Mouse (Mus musculus): ENCODE measurements around the gene Dst. TPM values are rescaled to one million over a fixed set of nuclear protein-coding genes. Genes with fewer than 3 reads are reported as not detected.

The Dst gene
- polyA plus RNA-seq, 1 experiment from 2014 or later: 26.9 TPM

DNA sequence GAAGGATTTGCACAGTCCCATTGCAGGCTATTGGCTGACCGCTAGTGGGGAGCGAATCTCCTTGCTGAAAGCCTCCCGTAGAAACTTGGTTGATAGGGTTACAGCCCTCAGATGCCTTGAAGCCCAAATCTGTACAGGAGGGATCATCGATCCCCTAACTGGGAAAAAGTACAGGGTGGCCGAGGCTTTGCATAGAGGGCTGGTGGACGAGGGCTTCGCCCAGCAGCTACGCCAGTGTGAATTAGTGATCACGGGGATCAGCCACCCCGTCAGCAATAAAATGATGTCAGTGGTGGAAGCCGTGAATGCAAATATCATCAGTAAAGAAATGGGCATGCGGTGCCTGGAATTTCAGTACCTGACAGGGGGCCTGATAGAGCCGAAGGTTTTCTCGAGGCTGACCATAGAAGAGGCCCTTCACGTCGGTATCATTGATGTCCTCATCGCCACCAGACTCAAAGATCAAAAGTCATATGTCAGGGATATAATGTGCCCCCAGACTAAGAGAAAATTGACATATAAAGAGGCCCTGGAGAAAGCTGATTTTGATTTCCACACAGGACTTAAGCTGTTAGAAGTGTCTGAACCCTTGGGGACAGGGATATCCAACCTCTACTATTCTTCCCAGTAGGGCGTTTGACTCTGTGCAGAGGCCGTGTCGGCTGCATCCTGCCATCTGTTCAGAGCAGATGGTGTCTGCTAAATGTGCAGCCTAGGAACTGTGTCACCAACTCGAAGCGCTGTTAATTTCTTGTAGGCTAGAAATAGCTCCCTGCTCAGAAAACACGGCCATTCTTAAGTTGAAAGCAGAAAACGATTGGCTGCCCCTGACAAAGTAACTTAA lies 274.6 kb downstream of the Dst start:
- ATAC-seq (replicated peaks; ENCODE audit: insufficient number of reproducible peaks, low FRiP score, low TSS enrichment): no peak
- Histone ChIP-seq H3K27ac (ENCODE audit: low read depth, low read length) (no peak overlapping the region), H3K9me3 (replicated peaks; ENCODE audit: control insufficient read depth, low read length) (no peaks in the 10 kb centered on the region), H3K4me1 (ENCODE audit: control insufficient read depth, insufficient read depth, low read length) (no peaks in the 10 kb centered on the region), H3K9ac (ENCODE audit: low read depth, low read length) (no peak overlapping the region), H3K4me2 (no peak overlapping the region), H3K4me3 (ENCODE audit: low read depth, low read length) (no peak overlapping the region), H3K36me3 (ENCODE audit: control insufficient read depth, insufficient read depth, low read length) (peaks cover 14% of the 10 kb centered on the region), H3K27me3 (ENCODE audit: control insufficient read depth, insufficient read depth, low read length) (no peaks in the 10 kb centered on the region)
- WGBS (ENCODE audit: insufficient replicate concordance): 84% methylated on average over 24 of the region's 24 CpGs

DNA sequence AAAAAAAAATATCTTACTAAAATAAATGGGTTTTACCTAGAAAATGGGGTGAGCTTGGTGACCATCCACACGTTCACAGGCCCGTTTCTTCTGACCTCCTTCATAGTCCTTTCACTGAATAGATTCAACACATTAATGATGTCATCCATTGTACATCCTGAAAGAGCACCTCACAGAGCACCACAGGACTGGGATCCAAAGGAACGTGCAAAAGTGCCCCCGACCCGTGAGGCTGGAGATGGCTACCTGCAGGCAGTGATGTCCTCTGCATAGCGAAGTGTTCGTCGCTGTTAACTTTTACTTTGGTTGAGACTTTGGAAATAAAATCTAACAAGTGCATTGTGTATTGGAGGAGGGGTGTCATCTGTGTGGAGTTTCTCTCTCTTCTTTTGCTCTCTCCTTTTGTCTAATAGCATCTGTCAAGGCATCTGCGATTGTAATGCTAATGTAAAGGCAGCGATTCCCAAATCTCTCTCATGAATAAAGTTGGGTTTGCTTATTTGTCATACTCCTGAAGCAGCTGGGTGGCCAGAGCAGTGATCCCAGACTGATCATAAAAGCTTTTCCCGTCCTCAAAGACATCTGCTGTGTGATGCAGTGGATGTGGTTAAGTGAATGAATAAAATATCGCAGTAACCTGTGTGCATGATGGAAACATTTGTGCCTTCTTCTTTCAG lies 275.4 kb downstream of the Dst start:
- peaks cover 6% of the 10 kb centered on the region for H3K36me3 ChIP-seq (ENCODE audit: control insufficient read depth, insufficient read depth, low read length)
- H3K4me3 ChIP-seq (ENCODE audit: low read depth, low read length): no peak overlapping the region
- ATAC-seq (replicated peaks; ENCODE audit: insufficient number of reproducible peaks, low FRiP score, low TSS enrichment): no peak
- no peak overlapping the region for H3K4me2 ChIP-seq
- H3K4me1 ChIP-seq (ENCODE audit: control insufficient read depth, insufficient read depth, low read length): no peaks in the 10 kb centered on the region
- no peak overlapping the region for H3K9ac ChIP-seq (ENCODE audit: low read depth, low read length)
- no peaks in the 10 kb centered on the region for H3K27me3 ChIP-seq (ENCODE audit: control insufficient read depth, insufficient read depth, low read length)
- H3K27ac ChIP-seq (ENCODE audit: low read depth, low read length): no peak overlapping the region
- no peaks in the 10 kb centered on the region for H3K9me3 ChIP-seq (replicated peaks; ENCODE audit: control insufficient read depth, low read length)
- WGBS (ENCODE audit: insufficient replicate concordance): 88% methylated on average over 12 of the region's 12 CpGs

- Histone ChIP-seq H3K4me3 (ENCODE audit: low read depth, low read length) (no peak overlapping the region), H3K27ac (ENCODE audit: low read depth, low read length) (no peak overlapping the region), H3K9me3 (replicated peaks; ENCODE audit: control insufficient read depth, low read length) (no peaks in the 10 kb centered on the region), H3K9ac (ENCODE audit: low read depth, low read length) (no peak overlapping the region), H3K36me3 (ENCODE audit: control insufficient read depth, insufficient read depth, low read length) (peaks cover 3% of the 10 kb centered on the region), H3K4me1 (ENCODE audit: control insufficient read depth, insufficient read depth, low read length) (no peaks in the 10 kb centered on the region), H3K4me2 (no peak overlapping the region), H3K27me3 (ENCODE audit: control insufficient read depth, insufficient read depth, low read length) (no peaks in the 10 kb centered on the region)
- 38% methylated on average over 6 of the region's 6 CpGs for WGBS (ENCODE audit: insufficient replicate concordance)
- ATAC-seq (replicated peaks; ENCODE audit: insufficient number of reproducible peaks, low FRiP score, low TSS enrichment): no peak
These were observed 276.2 kb downstream of the Dst start for GRCm38 (mm10) chr1:34184266-34184665.

- WGBS (ENCODE audit: insufficient replicate concordance): 84% methylated on average over 6 of the region's 6 CpGs
- Histone ChIP-seq H3K4me3 (ENCODE audit: low read depth, low read length) (no peak overlapping the region), H3K27me3 (ENCODE audit: control insufficient read depth, insufficient read depth, low read length) (no peaks in the 10 kb centered on the region), H3K4me1 (ENCODE audit: control insufficient read depth, insufficient read depth, low read length) (no peaks in the 10 kb centered on the region), H3K4me2 (no peak overlapping the region), H3K36me3 (ENCODE audit: control insufficient read depth, insufficient read depth, low read length) (no peaks in the 10 kb centered on the region; the same call in 1 of the 2 replicates), H3K9ac (ENCODE audit: low read depth, low read length) (no peak overlapping the region), H3K9me3 (replicated peaks; ENCODE audit: control insufficient read depth, low read length) (no peaks in the 10 kb centered on the region), H3K27ac (ENCODE audit: low read depth, low read length) (no peak overlapping the region)
- ATAC-seq (replicated peaks; ENCODE audit: insufficient number of reproducible peaks, low FRiP score, low TSS enrichment): no peak
These were observed 278.0 kb downstream of the Dst start for GRCm38 (mm10) chr1:34186033-34186432.

- Histone ChIP-seq H3K9ac (ENCODE audit: low read depth, low read length) (no peak overlapping the region), H3K9me3 (replicated peaks; ENCODE audit: control insufficient read depth, low read length) (no peaks in the 10 kb centered on the region), H3K4me2 (no peak overlapping the region), H3K36me3 (ENCODE audit: control insufficient read depth, insufficient read depth, low read length) (peaks cover 4% of the 10 kb centered on the region), H3K27ac (ENCODE audit: low read depth, low read length) (no peak overlapping the region), H3K4me1 (ENCODE audit: control insufficient read depth, insufficient read depth, low read length) (no peaks in the 10 kb centered on the region), H3K4me3 (ENCODE audit: low read depth, low read length) (no peak overlapping the region), H3K27me3 (ENCODE audit: control insufficient read depth, insufficient read depth, low read length) (no peaks in the 10 kb centered on the region)
- no peak for ATAC-seq (replicated peaks; ENCODE audit: insufficient number of reproducible peaks, low FRiP score, low TSS enrichment)
- WGBS (ENCODE audit: insufficient replicate concordance): 55% methylated on average over 5 of the region's 5 CpGs
These were observed 279.5 kb downstream of the Dst start for GRCm38 (mm10) chr1:34187501-34187900.

DNA sequence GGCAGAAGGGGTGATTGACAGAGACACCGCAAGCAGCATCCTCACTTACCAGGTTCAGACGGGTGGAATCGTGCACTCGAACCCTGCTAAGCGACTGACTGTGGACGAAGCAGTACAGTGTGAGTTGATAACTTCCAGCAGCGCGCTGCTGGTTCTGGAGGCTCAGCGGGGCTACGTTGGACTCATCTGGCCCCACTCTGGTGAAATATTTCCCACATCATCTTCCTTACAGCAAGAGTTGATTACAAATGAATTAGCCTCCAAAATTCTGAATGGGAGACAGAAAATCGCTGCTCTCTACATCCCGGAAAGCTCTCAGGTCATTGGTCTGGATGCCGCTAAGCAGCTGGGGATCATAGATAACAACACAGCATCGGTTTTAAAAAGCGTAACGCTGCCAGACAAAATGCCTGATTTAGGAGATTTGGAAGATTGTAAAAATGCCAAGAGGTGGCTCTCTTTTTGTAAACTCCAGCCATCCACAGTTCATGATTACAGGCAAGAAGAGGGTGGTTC lies 280.8 kb downstream of the Dst start:
- H3K27me3 ChIP-seq (ENCODE audit: control insufficient read depth, insufficient read depth, low read length): no peaks in the 10 kb centered on the region
- H3K4me1 ChIP-seq (ENCODE audit: control insufficient read depth, insufficient read depth, low read length): no peaks in the 10 kb centered on the region
- no peak overlapping the region for H3K27ac ChIP-seq (ENCODE audit: low read depth, low read length)
- WGBS (ENCODE audit: insufficient replicate concordance): 85% methylated on average over 16 of the region's 16 CpGs
- H3K9ac ChIP-seq (ENCODE audit: low read depth, low read length): no peak overlapping the region
- no peak overlapping the region for H3K4me2 ChIP-seq
- peaks cover 7% of the 10 kb centered on the region for H3K36me3 ChIP-seq (ENCODE audit: control insufficient read depth, insufficient read depth, low read length)
- no peak for ATAC-seq (replicated peaks; ENCODE audit: insufficient number of reproducible peaks, low FRiP score, low TSS enrichment)
- no peak overlapping the region for H3K4me3 ChIP-seq (ENCODE audit: low read depth, low read length)
- H3K9me3 ChIP-seq (replicated peaks; ENCODE audit: control insufficient read depth, low read length): no peaks in the 10 kb centered on the region

DNA sequence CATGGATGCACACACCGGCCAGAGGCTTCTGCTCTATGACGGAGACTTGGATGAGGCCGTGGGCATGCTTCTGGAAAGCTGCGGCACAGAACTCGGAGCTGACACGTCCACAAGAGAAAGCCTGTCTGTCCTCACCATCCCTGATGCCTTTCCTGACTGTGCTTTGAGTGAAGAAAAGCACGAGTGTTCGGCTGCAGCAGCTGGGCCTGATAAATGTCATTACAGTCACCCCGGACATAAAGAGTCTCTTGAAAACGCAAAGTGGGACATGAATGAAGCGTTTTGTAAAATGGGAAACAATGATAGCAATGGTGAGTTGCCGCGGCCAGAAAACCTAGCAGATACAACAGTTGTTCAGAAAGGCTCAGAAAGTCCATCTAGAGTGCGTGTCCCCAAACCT lies 281.3 kb downstream of the Dst start:
- Histone ChIP-seq H3K27ac (ENCODE audit: low read depth, low read length) (no peak overlapping the region), H3K9ac (ENCODE audit: low read depth, low read length) (no peak overlapping the region), H3K4me3 (ENCODE audit: low read depth, low read length) (no peak overlapping the region), H3K4me2 (no peak overlapping the region), H3K4me1 (ENCODE audit: control insufficient read depth, insufficient read depth, low read length) (no peaks in the 10 kb centered on the region), H3K9me3 (replicated peaks; ENCODE audit: control insufficient read depth, low read length) (no peaks in the 10 kb centered on the region), H3K36me3 (ENCODE audit: control insufficient read depth, insufficient read depth, low read length) (peaks cover 7% of the 10 kb centered on the region), H3K27me3 (ENCODE audit: control insufficient read depth, insufficient read depth, low read length) (no peaks in the 10 kb centered on the region)
- no peak for ATAC-seq (replicated peaks; ENCODE audit: insufficient number of reproducible peaks, low FRiP score, low TSS enrichment)
- WGBS (ENCODE audit: insufficient replicate concordance): 56% methylated on average over 14 of the region's 14 CpGs

DNA sequence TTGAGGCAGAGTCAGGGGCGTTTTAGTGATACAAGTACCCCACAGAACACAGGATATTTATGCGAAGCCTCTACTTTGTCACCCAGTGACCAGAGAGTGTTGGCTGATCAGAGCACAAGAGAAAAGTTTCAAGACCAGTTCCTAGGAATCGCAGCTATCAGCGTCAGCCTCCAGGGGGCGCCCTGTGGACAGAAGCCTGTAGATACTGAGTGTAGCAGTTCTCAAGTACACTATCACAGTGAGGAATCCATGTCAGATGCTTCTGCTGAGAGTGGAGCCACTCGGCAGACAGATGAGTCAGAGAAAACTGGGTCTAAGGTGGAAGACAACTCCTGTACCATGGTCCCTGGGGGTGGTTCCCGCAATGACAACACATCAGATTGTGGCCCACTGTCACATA lies 281.9 kb downstream of the Dst start:
- Histone ChIP-seq H3K27ac (ENCODE audit: low read depth, low read length) (0 out of 2 replicates have a peak overlapping the region, but pooled peaks have one; percentile 1), H3K4me3 (ENCODE audit: low read depth, low read length) (no peak overlapping the region), H3K27me3 (ENCODE audit: control insufficient read depth, insufficient read depth, low read length) (no peaks in the 10 kb centered on the region), H3K36me3 (ENCODE audit: control insufficient read depth, insufficient read depth, low read length) (peaks cover 7% of the 10 kb centered on the region), H3K4me1 (ENCODE audit: control insufficient read depth, insufficient read depth, low read length) (no peaks in the 10 kb centered on the region), H3K4me2 (no peak overlapping the region), H3K9ac (ENCODE audit: low read depth, low read length) (no peak overlapping the region), H3K9me3 (replicated peaks; ENCODE audit: control insufficient read depth, low read length) (no peaks in the 10 kb centered on the region)
- WGBS (ENCODE audit: insufficient replicate concordance): 58% methylated on average over 7 of the region's 7 CpGs
- no peak for ATAC-seq (replicated peaks; ENCODE audit: insufficient number of reproducible peaks, low FRiP score, low TSS enrichment)
